Mouse (Mus musculus) liver, embryonic 15.5 days (tissue): ENCODE results near the gene Krt19. TPM values are rescaled to one million over a fixed set of nuclear protein-coding genes. Genes with fewer than 3 reads are reported as not detected.

Experiments used
- polyA plus RNA-seq: library from polyadenylated mRNA; unstranded; fragments of >200 nt; fragmentation: Nextera tagmentation; extraction: Ambion mirVana; gene quantifications from 2 replicates; pipeline ENCODE4 v1.2.1, GENCODE M21; 2015

Krt19 gene
- polyA plus RNA-seq, 1 experiment from 2014 or later, result 3.6 TPM

Other genes starting within 250 kb of the Krt19 start
- not detected in 2 replicates for gene Krtap31-1, start 240.7 kb downstream of the Krt19 start, polyA plus RNA-seq
- gene Gm11565, start 233.9 kb downstream of the Krt19 start, polyA plus RNA-seq, result not detected in 2 replicates
- not detected in 2 replicates for gene Krtap31-2, start 212.4 kb downstream of the Krt19 start, polyA plus RNA-seq
- not detected in 2 replicates for gene Krtap9-5, start 200.2 kb downstream of the Krt19 start, polyA plus RNA-seq
- not detected in 2 replicates for gene Krtap29-1, start 169.6 kb downstream of the Krt19 start, polyA plus RNA-seq
- gene Krtap16-1, start 162.1 kb downstream of the Krt19 start, polyA plus RNA-seq, result not detected in 2 replicates
- not detected in 2 replicates for gene Krtap17-1, start 154.7 kb downstream of the Krt19 start, polyA plus RNA-seq
- not detected in 2 replicates for gene Krt33a, start 132.5 kb downstream of the Krt19 start, polyA plus RNA-seq
- not detected in 2 replicates for gene Krt33b, start 118.8 kb downstream of the Krt19 start, polyA plus RNA-seq
- not detected in 2 replicates for gene Krt34, start 107.1 kb downstream of the Krt19 start, polyA plus RNA-seq
- gene Krt31, start 98.1 kb downstream of the Krt19 start, polyA plus RNA-seq, result not detected in 2 replicates
- gene Krt32, start 60.4 kb downstream of the Krt19 start, polyA plus RNA-seq, result not detected in 2 replicates
- not detected in 2 replicates for gene Krt35, start 52.4 kb downstream of the Krt19 start, polyA plus RNA-seq
- gene Krt36, start 43.0 kb downstream of the Krt19 start, polyA plus RNA-seq, result not detected in 2 replicates
- gene Krt13, start 27.1 kb downstream of the Krt19 start, polyA plus RNA-seq, result 0.36 TPM in 1 of 2 replicates, not detected in the other
- 0.16 and 0.84 TPM in 2 replicates for gene Krt15, start 12.7 kb downstream of the Krt19 start, polyA plus RNA-seq
- not detected in 2 replicates for gene Krt9, start 44.6 kb upstream of the Krt19 start, polyA plus RNA-seq
- 0.50 and 0.76 TPM in 2 replicates for gene Krt14, start 58.9 kb upstream of the Krt19 start, polyA plus RNA-seq
- gene Krt16, start 100.2 kb upstream of the Krt19 start, polyA plus RNA-seq, result not detected in 2 replicates
- gene Krt17, start 112.4 kb upstream of the Krt19 start, polyA plus RNA-seq, result 0.33 and 0.40 TPM in 2 replicates
- gene Krt42, start 121.2 kb upstream of the Krt19 start, polyA plus RNA-seq, result not detected in 2 replicates
- 1,286 and 1,576 TPM in 2 replicates for gene Eif1, start 171.2 kb upstream of the Krt19 start, polyA plus RNA-seq
- not detected in 2 replicates for gene Gast, start 185.7 kb upstream of the Krt19 start, polyA plus RNA-seq
- gene Hap1, start 207.5 kb upstream of the Krt19 start, polyA plus RNA-seq, result 0.33 and 0.45 TPM in 2 replicates
- 14.0 and 15.7 TPM in 2 replicates for gene Jup, start 249.1 kb upstream of the Krt19 start, polyA plus RNA-seq